Mouse (Mus musculus) limb, embryonic 15.5 days (tissue): ENCODE data around the gene Il20. TPM values are rescaled to one million over a fixed set of nuclear protein-coding genes. Genes with fewer than 3 reads are reported as not detected.

Source experiments
- ATAC-seq: fragments of 200-750 bp; cut with Nextera tagmentation; 2 replicates; pipeline ENCODE4 v1.8.0; 2017; ENCODE audit warnings: low read depth, moderate TSS enrichment; ENCODE audit not compliant: insufficient number of reproducible peaks, low FRiP score, low TSS enrichment
- H3K27ac ChIP-seq: fragments of 300-500 bp; sonication (generic); 2 replicates; pipeline ENCODE4 v1.5.1; 2015; ENCODE audit warnings: moderate library complexity, mild to moderate bottlenecking, inconsistent platforms
- H3K27me3 ChIP-seq: fragments of 300-500 bp; sonication (generic); 2 replicates; pipeline ENCODE4 v1.6.1; 2015; ENCODE audit warnings: inconsistent platforms
- H3K36me3 ChIP-seq: fragments of 300-500 bp; sonication (generic); 2 replicates; pipeline ENCODE4 v1.6.1; 2015; ENCODE audit warnings: inconsistent platforms
- H3K4me1 ChIP-seq: fragments of 300-500 bp; sonication (generic); 2 replicates; pipeline ENCODE4 v1.6.1; 2015; ENCODE audit warnings: inconsistent platforms
- H3K4me2 ChIP-seq: fragments of 300-500 bp; sonication (generic); 2 replicates; pipeline ENCODE4 v1.6.1; 2015; ENCODE audit warnings: mild to moderate bottlenecking, inconsistent platforms
- H3K4me3 ChIP-seq: fragments of 300-500 bp; sonication (generic); 2 replicates; pipeline ENCODE4 v1.5.1; 2015; ENCODE audit warnings: mild to moderate bottlenecking, inconsistent platforms
- H3K9ac ChIP-seq: fragments of 300-500 bp; sonication (generic); 2 replicates; pipeline ENCODE4 v1.6.1; 2015; ENCODE audit warnings: inconsistent platforms
- H3K9me3 ChIP-seq: fragments of 300-500 bp; sonication (generic); 2 replicates; pipeline ENCODE4 v1.6.1; 2016; ENCODE audit warnings: inconsistent platforms
- WGBS: fragments of 180-500 bp; shearing (Covaris S2); methylation state at CpG from one replicate; pipeline ENCODE4 v1.1.7; 2015; 5-methylcytosine and 5-hydroxymethylcytosine counted together
- polyA plus RNA-seq: library from polyadenylated mRNA; unstranded; fragments of >200 nt; fragmentation: Nextera tagmentation; extraction: Ambion mirVana; gene quantifications from 2 replicates; pipeline ENCODE4 v1.2.1, GENCODE M21; 2015

Gene Il20
- not detected in 2 replicates for polyA plus RNA-seq

DNA sequence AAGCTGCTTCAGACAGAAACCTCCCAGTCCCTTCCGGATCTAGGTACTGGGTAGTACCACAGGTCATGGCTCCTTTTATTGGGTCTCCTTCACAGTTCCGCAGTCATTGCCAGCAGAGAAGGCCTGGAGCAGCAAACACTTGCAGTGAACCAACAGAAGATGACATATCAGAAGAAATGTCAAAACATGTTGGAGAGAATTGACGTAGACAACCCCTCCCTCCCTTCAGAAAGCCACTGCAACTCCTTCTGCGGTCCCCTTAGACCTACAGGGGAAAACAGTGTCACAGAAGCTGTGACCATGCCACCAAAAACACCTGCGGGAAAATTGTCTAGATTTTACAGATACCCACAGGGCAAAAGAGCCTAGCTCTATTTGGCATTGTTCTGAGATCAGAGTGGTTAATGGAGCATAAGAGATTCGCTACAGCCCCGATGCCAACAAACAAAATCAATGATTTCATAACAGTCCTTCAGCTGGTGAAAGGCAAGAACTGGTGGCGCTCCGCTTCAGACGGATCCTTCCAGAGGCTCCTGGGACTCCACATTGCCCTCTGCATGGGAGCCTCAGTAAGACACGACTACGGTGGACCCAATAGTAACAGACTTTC lies at the start of gene Il20:
Il20 (minus strand) TSS at position 51 of the 610 bp plus-strand sequence.
- ATAC-seq, result no peak
- Histone ChIP-seq H3K4me3 (no peak within 1 kb of the TSS), H3K36me3 (no peaks in the 10 kb centered on the region), H3K27ac (no peak within 1 kb of the TSS), H3K27me3 (no peaks in the 10 kb centered on the region), H3K4me2 (no peak within 1 kb of the TSS), H3K4me1 (no peaks in the 10 kb centered on the region), H3K9ac (no peak within 1 kb of the TSS), H3K9me3 (no peaks in the 10 kb centered on the region)
- WGBS, result 87% methylated on average over 12 of the region's 12 CpGs

- no peaks in the 10 kb centered on the region for H3K36me3 ChIP-seq
- 40% methylated on average over 6 of the region's 6 CpGs for WGBS
These were observed 35.7 kb upstream of the Il20 start for GRCm38 (mm10) chr1:130946920-130947319.

GRCm38 (mm10) chr1:130941801-130942200 lies 30.6 kb upstream of the Il20 start:
- no peaks in the 10 kb centered on the region for H3K9me3 ChIP-seq
- no peaks in the 10 kb centered on the region for H3K36me3 ChIP-seq
- H3K4me3 ChIP-seq, result no peak overlapping the region
- 20% methylated on average over 3 of the region's 3 CpGs for WGBS
- no peak for ATAC-seq
- no peaks in the 10 kb centered on the region for H3K27me3 ChIP-seq
- H3K4me2 ChIP-seq, result no peak overlapping the region
- no peaks in the 10 kb centered on the region for H3K4me1 ChIP-seq
- no peak overlapping the region for H3K27ac ChIP-seq
- H3K9ac ChIP-seq, result no peak overlapping the region

More at GRCm38 (mm10) chr1:130946920-130947319, 35.7 kb upstream of the Il20 start:
- Histone ChIP-seq H3K4me3 (no peak overlapping the region), H3K27ac (no peak overlapping the region), H3K9ac (no peak overlapping the region), H3K9me3 (no peaks in the 10 kb centered on the region), H3K4me2 (no peak overlapping the region), H3K4me1 (0 out of 2 replicates have a peak, but pooled peaks cover 2% of the 10 kb centered on the region), H3K27me3 (no peaks in the 10 kb centered on the region)
- ATAC-seq, result no peak

- 52% methylated on average over 4 of the region's 4 CpGs for WGBS
- Histone ChIP-seq H3K27ac (no peak within 1 kb of the TSS), H3K27me3 (no peaks in the 10 kb centered on the region), H3K4me1 (no peaks in the 10 kb centered on the region), H3K9ac (no peak within 1 kb of the TSS), H3K4me2 (no peak within 1 kb of the TSS), H3K36me3 (no peaks in the 10 kb centered on the region), H3K9me3 (no peaks in the 10 kb centered on the region), H3K4me3 (no peak within 1 kb of the TSS)
- ATAC-seq, result no peak
These were observed 28.9 kb upstream of the Il20 start, which contains the start of gene Il19 for GRCm38 (mm10) chr1:130940065-130940687. Il19 (minus strand) TSS chr1:130940115.

DNA sequence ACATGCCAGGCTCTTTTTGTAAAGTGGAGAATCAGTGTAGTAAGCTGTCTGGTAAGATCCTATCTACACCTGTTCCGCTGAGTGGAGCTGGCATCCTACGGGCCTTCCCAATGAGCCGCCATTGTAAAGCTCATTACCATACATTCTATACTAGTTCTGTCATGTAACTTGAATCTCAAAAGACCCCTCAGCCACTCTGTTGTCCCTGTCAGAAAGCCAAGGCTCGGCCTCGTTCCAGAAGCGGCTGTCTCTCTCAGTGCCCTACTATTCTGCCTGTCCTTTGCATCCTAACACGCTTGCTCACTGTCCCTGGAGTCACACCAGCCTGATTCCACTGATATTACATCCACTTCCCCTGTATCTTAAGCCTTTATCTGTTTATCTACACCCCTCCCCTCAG lies 26.9 kb upstream of the Il20 start:
- Histone ChIP-seq H3K27ac (no peak overlapping the region), H3K4me3 (no peak overlapping the region), H3K4me2 (no peak overlapping the region), H3K9ac (no peak overlapping the region), H3K27me3 (no peaks in the 10 kb centered on the region), H3K36me3 (no peaks in the 10 kb centered on the region), H3K9me3 (no peaks in the 10 kb centered on the region), H3K4me1 (no peaks in the 10 kb centered on the region)
- WGBS, result 76% methylated on average over 7 of the region's 7 CpGs
- no peak for ATAC-seq

DNA sequence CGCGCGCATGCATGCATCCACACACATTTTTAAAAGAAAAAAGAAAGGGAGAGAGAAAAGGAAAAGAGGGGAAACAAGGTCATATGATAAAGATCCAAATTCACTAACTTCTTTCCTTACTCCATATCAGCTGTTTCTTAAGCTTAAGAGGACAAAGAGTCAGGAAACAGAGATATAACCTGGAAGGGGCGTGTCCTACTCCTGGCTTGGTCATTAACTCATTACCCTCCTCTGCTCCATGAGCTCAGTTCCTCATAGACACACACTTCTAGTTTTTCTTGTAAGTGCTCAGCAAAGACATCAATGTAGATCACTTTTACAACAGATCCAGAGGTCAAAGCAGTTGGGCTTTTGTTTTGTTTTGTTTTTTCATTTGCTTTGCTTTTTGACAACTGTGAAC lies 25.9 kb upstream of the Il20 start:
- Histone ChIP-seq H3K27ac (no peak overlapping the region), H3K9ac (no peak overlapping the region), H3K9me3 (no peaks in the 10 kb centered on the region), H3K36me3 (no peaks in the 10 kb centered on the region), H3K4me3 (no peak overlapping the region), H3K27me3 (no peaks in the 10 kb centered on the region), H3K4me2 (no peak overlapping the region), H3K4me1 (no peaks in the 10 kb centered on the region)
- 86% methylated on average over 4 of the region's 4 CpGs for WGBS
- no peak for ATAC-seq

DNA sequence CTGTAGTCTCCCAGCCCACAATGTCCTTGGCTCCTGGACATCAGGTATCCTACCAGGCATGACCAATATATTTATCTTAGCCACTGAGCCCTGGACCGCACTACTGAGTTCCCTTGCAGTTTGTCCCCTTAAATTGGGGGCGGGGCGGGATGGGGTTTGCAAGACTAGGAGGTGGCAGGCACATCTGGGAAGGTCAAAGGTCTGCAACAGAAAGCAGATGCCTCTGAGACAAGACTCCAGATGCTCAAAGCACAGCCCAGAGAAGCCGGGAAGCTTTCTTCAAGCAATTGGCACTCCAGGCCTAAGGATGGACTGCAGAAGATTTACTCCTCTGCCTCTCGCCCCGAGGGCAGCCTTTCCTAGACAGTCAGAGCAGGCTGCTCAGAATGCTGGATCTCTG lies 25.1 kb upstream of the Il20 start:
- no peak overlapping the region for H3K4me2 ChIP-seq
- H3K36me3 ChIP-seq, result no peaks in the 10 kb centered on the region
- 20% methylated on average over 6 of the region's 6 CpGs for WGBS
- no peak for ATAC-seq
- H3K4me3 ChIP-seq, result no peak overlapping the region
- no peaks in the 10 kb centered on the region for H3K27me3 ChIP-seq
- no peaks in the 10 kb centered on the region for H3K9me3 ChIP-seq
- no peak overlapping the region for H3K27ac ChIP-seq
- H3K9ac ChIP-seq, result no peak overlapping the region
- H3K4me1 ChIP-seq, result no peaks in the 10 kb centered on the region

DNA sequence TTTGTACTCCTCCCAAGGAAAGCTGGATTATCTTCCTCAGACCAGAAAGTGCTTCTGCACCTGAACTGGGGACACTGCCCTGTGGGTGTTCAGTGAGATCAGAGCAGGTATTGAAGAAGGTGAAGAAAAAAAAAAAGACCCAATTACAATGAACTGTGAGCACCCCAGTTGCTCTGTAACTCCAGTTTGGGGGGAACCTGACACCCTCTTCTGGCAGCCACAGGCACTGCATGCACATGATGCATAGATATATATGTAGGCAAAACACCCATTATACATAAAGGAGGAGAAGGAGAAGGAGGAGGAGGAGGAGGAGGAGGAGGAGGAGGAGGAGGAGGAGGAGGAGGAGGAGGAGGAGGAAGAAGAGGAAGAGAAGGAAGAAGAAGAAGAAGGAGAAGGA lies 15.2 kb upstream of the Il20 start:
- H3K9me3 ChIP-seq, result no peaks in the 10 kb centered on the region
- H3K9ac ChIP-seq, result no peak overlapping the region
- H3K4me3 ChIP-seq, result no peak overlapping the region
- H3K4me1 ChIP-seq, result no peaks in the 10 kb centered on the region
- H3K27me3 ChIP-seq, result no peaks in the 10 kb centered on the region
- no peak for ATAC-seq
- H3K4me2 ChIP-seq, result no peak overlapping the region
- no peaks in the 10 kb centered on the region for H3K36me3 ChIP-seq
- H3K27ac ChIP-seq, result no peak overlapping the region

GRCm38 (mm10) chr1:130918323-130918980 lies 7.2 kb upstream of the Il20 start:
- Histone ChIP-seq H3K9me3 (no peaks in the 10 kb centered on the region), H3K9ac (no peak overlapping the region), H3K27ac (no peak overlapping the region), H3K4me2 (no peak overlapping the region), H3K4me3 (no peak overlapping the region), H3K4me1 (no peaks in the 10 kb centered on the region), H3K27me3 (no peaks in the 10 kb centered on the region), H3K36me3 (no peaks in the 10 kb centered on the region)
- 21% methylated on average over 1 of the region's 1 CpGs for WGBS
- ATAC-seq, result no peak

GRCm38 (mm10) chr1:130902505-130902904 lies 8.7 kb downstream of the Il20 start:
- H3K9me3 ChIP-seq, result no peaks in the 10 kb centered on the region
- H3K36me3 ChIP-seq, result no peaks in the 10 kb centered on the region
- no peak overlapping the region for H3K4me3 ChIP-seq
- WGBS, result 81% methylated on average over 7 of the region's 7 CpGs
- no peaks in the 10 kb centered on the region for H3K4me1 ChIP-seq
- no peaks in the 10 kb centered on the region for H3K27me3 ChIP-seq
- no peak overlapping the region for H3K27ac ChIP-seq
- H3K4me2 ChIP-seq, result no peak overlapping the region
- H3K9ac ChIP-seq, result no peak overlapping the region
- ATAC-seq, result no peak

DNA sequence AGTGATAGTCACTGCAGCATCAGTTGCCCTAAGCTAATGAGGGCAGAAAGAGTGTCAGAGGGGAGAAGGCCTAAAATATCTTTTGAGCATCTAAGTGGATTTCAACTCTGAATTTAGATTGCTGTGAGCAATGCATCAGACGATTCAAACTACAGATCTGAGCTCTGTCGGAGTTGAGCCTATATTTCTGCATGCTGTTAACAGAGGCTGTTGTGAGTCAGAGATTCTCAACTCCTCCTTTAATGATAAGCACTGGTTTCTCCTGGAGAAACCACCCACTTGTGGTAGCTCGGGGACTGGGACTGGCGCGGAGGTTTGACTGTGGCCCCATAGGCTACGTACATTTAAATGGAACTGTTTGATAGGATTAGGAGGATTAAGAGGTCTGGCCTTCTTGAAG lies 16.8 kb downstream of the Il20 start:
- no peaks in the 10 kb centered on the region for H3K4me1 ChIP-seq
- no peak overlapping the region for H3K9ac ChIP-seq
- H3K27me3 ChIP-seq, result no peaks in the 10 kb centered on the region
- H3K9me3 ChIP-seq, result no peaks in the 10 kb centered on the region
- H3K4me2 ChIP-seq, result no peak overlapping the region
- no peaks in the 10 kb centered on the region for H3K36me3 ChIP-seq
- no peak overlapping the region for H3K4me3 ChIP-seq
- no peak overlapping the region for H3K27ac ChIP-seq
- WGBS, result 70% methylated on average over 6 of the region's 6 CpGs
- ATAC-seq, result no peak

DNA sequence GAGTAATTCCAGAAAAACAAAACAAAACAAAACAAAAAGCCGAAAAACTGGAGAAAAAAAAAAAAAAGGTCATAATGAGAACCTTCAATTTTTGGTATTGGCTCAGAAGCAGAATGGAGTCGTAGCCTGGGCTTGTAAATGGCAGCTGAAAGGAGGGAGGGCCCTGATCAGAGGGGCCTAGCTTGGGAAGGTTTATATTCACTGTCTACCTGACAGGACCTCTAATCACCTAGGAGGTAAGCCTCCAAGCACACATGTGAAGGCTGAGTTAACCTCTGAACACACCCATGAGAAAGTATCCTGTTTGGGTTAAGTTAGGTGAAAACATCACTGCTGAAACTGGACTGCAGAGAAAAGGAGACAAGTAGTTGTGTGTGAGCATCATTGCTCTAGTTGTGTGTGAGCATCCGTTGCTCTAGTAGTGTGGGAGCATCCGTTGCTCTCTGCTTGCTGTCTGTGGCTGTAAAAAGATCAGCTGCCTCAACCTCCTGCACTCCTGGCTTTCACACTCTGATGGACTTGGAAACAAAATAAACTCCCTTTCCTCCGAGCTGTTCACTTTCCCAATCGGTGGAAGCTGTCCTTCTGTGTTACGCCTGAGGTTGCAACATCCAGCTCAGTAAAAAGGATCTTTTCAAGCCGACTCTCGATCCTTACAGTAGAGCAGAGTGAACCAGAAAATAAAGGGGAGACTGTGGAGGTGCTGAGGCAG lies 17.8 kb downstream of the Il20 start:
- H3K9ac ChIP-seq, result no peak overlapping the region
- H3K36me3 ChIP-seq, result no peaks in the 10 kb centered on the region
- no peak overlapping the region for H3K4me2 ChIP-seq
- no peak for ATAC-seq
- no peaks in the 10 kb centered on the region for H3K9me3 ChIP-seq
- 58% methylated on average over 9 of the region's 9 CpGs for WGBS
- H3K4me3 ChIP-seq, result no peak overlapping the region
- no peaks in the 10 kb centered on the region for H3K27me3 ChIP-seq
- H3K27ac ChIP-seq, result no peak overlapping the region
- H3K4me1 ChIP-seq, result no peaks in the 10 kb centered on the region
